Mouse (Mus musculus): ENCODE data around the gene Tcf3.

DNA sequence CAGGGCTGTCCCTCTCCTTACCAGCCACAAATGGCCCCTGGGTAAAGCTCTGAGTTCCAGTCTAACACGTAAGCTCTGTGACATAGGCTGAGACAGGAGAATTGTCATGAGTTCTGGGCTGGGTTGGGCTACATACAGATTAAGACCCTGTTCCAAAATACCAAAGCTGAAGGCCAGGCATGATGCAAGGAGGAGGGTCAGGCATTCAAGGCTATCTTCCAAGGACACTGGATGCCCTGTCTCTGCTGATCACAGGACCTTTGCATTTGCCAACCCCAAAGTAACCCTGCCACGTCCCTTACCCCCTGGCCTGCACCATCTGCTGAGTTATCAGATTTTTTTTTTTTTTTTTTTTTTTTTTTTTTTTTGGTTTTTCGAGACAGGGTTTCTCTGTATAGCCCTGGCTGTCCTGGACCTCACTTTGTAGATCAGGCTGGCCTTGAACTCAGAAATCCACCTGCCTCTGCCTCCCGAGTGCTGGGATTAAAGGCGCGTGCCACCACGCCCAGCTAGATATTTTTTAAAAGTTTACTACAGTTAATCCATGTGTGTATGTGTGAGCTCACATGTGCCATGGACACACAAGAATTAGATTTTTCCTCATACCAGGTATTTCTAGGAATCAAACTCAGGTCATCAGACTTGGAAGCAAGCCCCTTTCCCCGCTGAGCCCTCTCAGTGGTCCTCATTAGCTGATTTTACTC lies 10.3 kb upstream of the Tcf3 start:
- TF ChIP-seq CTCF (IDR thresholded peaks at IDR 0.05; ENCODE audit: borderline replicate concordance, extremely low read depth, insufficient read depth, insufficient read length) (no peak), POLR2A (IDR thresholded peaks at IDR 0.05; ENCODE audit: borderline replicate concordance, extremely low read depth, insufficient read depth, insufficient read length, poor library complexity, severe bottlenecking) (no peak)
